Mouse (Mus musculus) ES-CJ7 (cell line): ENCODE data around the gene Sema3f.

ENCODE experiments used
- DNase-seq: peaks from one replicate; pipeline ENCODE4 v3.0.0; 2011; ENCODE audit warnings: low read depth, low spot score

The Sema3f gene

GRCm38 (mm10) chr9:107709697-107710483 lies at the start of gene Sema3f:
TSS of gene Sema3f (minus strand) at chr9:107710475.
- DNase-seq, result peak; percentile 73

DNA sequence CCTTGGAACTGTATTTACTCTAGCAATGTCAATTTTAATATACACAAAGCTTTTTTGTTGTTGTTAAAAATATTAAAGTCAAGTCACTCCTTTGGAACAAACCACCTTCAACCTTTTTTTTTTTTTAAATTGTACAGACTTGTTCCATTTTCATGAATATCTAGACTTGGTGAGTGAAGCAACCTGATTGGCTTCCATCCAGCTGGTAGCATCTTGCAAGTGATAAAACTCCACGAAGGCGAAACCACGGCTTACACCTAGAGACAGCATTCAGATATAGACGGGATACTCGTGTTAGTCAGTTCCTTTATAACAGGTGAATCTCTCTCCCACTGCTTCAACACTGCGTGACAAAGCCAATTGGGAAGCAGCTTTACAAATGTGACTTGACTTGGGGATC lies 49.3 kb upstream of the Sema3f start:
- DNase-seq, result no peak

DNA sequence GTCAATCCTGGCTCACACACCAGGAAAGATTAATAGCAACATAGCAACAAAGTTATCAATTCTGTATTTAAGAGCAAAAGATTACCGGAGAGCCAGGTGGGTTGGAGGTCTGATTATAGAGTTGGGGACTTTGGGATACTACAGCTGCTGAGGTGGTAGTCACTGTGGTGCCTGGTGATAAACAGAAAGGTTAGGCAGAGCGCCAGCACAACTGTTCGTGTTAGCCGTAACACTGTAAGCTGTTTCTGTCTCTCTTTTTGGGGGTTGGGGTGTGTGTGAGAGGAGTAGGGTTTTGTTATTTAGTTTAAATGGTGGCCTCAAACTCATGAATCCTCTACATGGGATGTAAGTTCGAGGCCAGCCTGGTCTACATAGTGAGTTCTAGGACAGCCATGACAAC lies 40.1 kb upstream of the Sema3f start:
- no peak for DNase-seq

- no peak for DNase-seq
These were observed 37.8 kb upstream of the Sema3f start for GRCm38 (mm10) chr9:107748063-107748462.

DNA sequence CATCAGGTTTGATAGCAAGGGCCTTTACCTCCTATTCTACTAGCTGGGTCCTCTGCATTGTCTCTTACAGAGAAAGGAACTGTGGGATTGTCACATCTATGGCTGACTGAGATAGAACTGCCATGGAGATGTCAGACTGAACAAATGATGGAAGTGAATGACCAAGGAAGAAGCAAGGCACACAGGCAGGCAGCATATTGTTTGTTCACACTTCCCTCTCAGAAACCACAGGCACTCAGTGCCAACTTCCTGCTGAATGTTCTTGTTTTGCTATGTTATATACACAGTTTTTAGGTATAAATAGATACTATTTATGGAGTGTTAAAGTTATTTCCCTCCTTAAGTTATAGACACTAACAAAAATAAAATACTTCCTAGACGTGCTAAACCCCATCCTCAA lies 37.0 kb upstream of the Sema3f start:
- no peak for DNase-seq

GRCm38 (mm10) chr9:107746679-107747078 lies 36.4 kb upstream of the Sema3f start:
- peak; percentile 49 for DNase-seq

DNA sequence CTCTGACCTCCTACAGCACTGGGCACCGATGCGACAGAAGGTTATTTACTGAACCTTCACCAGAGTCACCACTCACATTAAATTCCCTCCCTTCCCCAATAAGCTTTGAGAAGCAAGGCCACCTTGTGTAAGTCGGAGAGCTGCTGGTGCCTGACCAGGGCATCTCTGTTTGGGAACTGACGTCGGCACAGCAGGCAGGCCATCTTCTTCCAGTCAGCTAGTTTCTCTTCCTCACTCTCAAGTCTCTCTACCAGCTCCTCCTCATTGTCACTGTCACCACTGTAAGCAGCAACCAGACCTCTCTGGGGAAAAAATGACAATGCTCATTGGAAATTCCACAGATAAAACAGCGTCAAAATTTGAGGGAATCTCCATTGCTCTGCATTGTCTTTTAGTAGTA lies 33.8 kb upstream of the Sema3f start:
- no peak for DNase-seq

DNA sequence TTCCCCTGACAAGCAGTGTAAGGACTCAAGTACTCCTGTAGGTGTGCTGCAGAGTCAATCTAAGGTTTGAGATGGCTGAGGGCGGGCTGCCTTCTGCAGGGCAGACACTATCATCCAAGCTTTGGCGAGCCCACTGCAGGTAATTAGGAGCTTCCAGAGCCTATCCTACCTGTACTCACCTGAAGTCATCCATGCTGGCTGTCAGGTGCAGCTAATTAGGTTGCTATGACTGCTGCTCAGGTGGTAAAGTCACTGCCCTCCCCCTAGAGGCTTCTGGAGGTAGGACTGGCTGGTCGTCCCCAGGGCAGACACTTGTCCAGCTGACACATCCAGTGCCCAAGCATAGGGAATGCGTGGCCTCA lies 28.5 kb upstream of the Sema3f start:
- peak; percentile 62 for DNase-seq

DNA sequence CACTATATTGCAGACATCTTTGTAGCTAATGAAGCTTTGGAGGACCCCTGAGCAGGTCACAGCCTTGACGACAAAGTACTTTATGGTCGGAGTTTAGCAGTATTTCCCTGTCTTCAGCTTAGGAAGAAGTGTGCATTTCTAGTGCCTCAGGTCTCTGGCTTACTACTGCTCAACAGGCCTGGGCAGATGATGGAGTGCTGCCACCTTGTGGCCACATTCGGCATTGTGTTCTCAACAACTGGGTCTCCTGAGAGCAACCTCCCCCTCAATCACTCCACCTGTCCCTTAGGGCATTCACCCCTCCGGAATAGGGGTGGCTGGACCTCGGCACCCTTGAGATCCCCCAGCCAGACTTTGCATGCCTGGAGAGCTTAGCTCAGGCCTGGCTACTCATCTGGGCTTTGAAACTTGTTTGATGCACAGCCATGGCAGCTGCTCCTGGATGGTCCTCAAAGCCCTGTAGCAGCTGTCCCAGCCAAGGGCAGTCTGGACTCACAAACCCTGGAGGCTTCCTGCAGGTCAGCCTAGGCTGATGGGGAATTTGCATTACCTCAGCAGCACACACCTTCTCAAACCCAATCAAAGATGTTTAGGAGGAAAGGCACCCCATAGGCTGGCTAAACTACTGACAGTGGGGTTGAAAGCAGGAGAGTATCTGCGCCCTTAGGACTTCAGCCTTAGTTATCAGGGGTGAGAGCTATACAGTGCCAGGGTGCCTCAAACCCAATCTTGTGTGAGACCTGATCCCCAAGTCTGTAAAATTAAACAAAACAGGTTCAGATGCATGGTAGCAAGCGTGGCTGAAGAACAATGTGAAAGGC lies 28.0 kb upstream of the Sema3f start:
- DNase-seq, result peak; percentile 85

DNA sequence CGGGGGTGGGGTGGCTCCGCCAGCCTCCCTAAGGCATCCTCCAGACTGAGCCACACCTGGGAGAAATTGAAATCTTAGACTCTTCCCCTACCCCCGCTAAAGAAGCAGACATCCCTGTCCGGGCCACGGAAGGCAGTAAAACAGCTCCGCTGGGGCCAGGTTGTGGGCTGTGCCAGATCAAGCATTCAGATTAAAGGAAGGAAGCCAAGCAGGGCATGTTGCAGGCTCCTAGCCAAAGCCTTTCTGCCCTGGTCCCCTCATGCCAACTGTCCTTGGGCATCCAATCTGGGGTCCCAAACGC lies 25.9 kb upstream of the Sema3f start:
- no peak for DNase-seq

GRCm38 (mm10) chr9:107735356-107736184 lies 25.3 kb upstream of the Sema3f start:
- DNase-seq, result no peak

- no peak for DNase-seq
These were observed 24.3 kb upstream of the Sema3f start for GRCm38 (mm10) chr9:107734567-107734971.

- no peak for DNase-seq
These were observed 19.4 kb upstream of the Sema3f start for GRCm38 (mm10) chr9:107729709-107730108.

GRCm38 (mm10) chr9:107728919-107729670 lies 18.8 kb upstream of the Sema3f start:
- no peak for DNase-seq

GRCm38 (mm10) chr9:107727041-107727440 lies 16.8 kb upstream of the Sema3f start:
- no peak for DNase-seq

DNA sequence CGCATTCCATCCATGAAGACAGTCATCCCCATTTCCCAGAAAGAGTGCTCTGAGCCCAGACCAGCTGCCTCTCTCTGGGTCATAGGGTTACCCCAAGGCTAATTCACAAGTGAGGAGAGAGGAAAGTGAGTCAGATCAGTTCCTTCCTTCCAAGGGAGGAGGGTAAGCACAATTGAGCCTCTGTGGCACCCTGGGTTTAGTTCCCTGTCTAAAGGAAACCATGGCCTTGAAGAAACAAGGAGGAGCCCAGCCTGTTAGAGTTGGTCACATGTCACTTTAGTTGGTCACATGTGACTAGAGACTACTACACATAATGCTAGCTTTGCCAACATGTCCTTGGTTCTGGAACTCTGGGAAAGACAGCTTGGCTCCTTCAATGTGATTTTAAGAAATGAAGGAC lies 14.5 kb upstream of the Sema3f start:
- DNase-seq, result no peak

- DNase-seq, result peak; percentile 83
These were observed 13.7 kb upstream of the Sema3f start for GRCm38 (mm10) chr9:107723794-107724531.

GRCm38 (mm10) chr9:107723292-107723691 lies 13.0 kb upstream of the Sema3f start:
- no peak for DNase-seq

- DNase-seq, result no peak
These were observed 8.7 kb upstream of the Sema3f start for GRCm38 (mm10) chr9:107718781-107719540.

DNA sequence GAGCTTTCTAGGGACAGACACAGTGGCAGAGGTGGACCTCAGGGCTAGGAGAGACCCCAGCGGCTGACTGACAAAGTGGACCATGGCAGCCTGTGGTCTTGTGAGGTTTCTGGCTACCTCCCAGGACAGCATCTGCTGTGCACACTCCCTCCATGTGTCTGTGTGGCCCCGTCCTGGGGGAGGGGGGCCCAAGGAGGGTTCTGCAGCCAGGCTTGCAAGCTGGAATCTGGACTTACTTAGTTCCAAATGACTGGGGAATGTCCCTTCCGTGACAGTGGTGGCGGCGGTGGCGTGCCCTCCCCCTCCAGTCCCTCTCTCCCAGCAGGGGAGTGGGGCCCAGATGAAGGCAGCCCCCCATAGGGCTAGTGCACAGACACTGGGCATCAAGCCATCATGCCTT lies 6.7 kb upstream of the Sema3f start:
- DNase-seq, result no peak
